Comparison of ENCODE assay signal across 8 mouse cellular contexts in the genomic region with DNA sequence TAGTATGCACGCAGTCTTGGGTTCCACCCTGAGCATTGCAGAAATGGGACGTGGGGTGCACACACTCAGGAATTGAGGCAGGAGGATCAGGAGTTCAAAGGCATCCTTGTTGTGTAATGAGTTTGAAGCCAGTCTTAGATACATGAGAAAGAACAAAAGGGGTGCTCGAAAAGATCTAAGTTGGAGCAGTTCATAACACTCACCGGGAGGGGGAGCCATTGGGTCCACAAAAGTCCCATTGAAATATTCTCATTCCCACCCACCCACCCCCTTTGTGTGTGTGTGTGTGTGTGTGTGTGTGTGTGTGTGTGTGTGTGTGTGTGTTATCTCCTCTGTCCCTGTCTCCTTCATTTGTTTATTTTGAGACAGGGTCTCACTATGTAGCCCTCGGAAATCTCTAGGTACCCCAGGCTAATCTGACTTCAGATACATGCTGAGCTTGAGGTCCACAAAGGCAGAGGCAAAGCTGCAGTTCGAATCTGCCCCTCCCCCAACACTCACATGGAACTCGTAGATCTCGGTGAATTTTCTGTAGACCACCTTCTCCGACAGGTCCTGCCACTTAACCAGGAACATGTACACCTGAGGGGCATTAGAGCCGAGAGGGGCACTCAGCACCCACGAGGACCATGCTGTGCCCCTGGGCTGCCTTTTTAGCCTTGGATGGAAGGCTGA. TPM values are rescaled to one million over a fixed set of nuclear protein-coding genes. Genes with fewer than 3 reads are reported as not detected.
DNase-seq lines count a peak whose midpoint lies in the region; ATAC-seq and TF ChIP-seq lines count a peak whose summit lies in the region.

No protein-coding gene starts in this region.

- in situ Hi-C loops in ES-E14 (cut with MboI; ENCODE audit: low sequenced_read_pairs in 2 of 2, unreplicated experiment in 2 of 2), result no loop called here

- no peaks in the 10 kb centered on the region for H3K36me3 ChIP-seq in kidney, adult 2 months (ENCODE audit: control insufficient read depth, insufficient read depth, low read length)
- no peaks in the 10 kb centered on the region for H3K36me3 ChIP-seq in kidney, embryonic 16.5 days (ENCODE audit: insufficient read depth, low read length)
- H3K36me3 ChIP-seq in ES-E14 (ENCODE audit: control insufficient read depth, insufficient read depth, low read length, poor library complexity, severe bottlenecking), result no peaks in the 10 kb centered on the region
- peaks cover 1% of the 10 kb centered on the region; the same call in 1 of the 2 replicates for H3K36me3 ChIP-seq in liver, postnatal 0 days (replicated peaks; ENCODE audit: insufficient read depth, low read length)
- H3K36me3 ChIP-seq in midbrain, embryonic 11.5 days (ENCODE audit: control insufficient read depth, insufficient read depth, low read length), result no peaks in the 10 kb centered on the region

- 46% methylated on average over 11 of the region's 11 CpGs for WGBS in kidney, adult 2 months
- 47% methylated on average over 11 of the region's 11 CpGs for WGBS in kidney, embryonic 16.5 days
- 30% methylated on average over 11 of the region's 11 CpGs for WGBS in liver, postnatal 0 days (ENCODE audit: insufficient replicate concordance)
- WGBS in midbrain, embryonic 11.5 days, result 40% methylated on average over 11 of the region's 11 CpGs

- H3K4me1 ChIP-seq in kidney, adult 2 months (ENCODE audit: control insufficient read depth, insufficient read depth, low read length), result no peaks in the 10 kb centered on the region
- H3K4me1 ChIP-seq in kidney, embryonic 16.5 days (ENCODE audit: insufficient read depth, low read length), result peaks cover 26% of the 10 kb centered on the region
- peaks cover 0 to 28% of the 10 kb centered on the region in 2 experiments; a peak in 2 of 4 replicates for H3K4me1 ChIP-seq in ES-E14 (ENCODE audit: control insufficient read depth in 2 of 2, insufficient read depth in 2 of 2, low read length in 2 of 2, poor library complexity in 1 of 2)
- peaks cover 9% of the 10 kb centered on the region for H3K4me1 ChIP-seq in liver, postnatal 0 days (ENCODE audit: insufficient read depth)
- no peaks in the 10 kb centered on the region for H3K4me1 ChIP-seq in midbrain, embryonic 11.5 days (ENCODE audit: control insufficient read depth, insufficient read depth, low read length)

- H3K4me3 ChIP-seq in kidney, adult 2 months (ENCODE audit: insufficient read depth, low read depth, low read length), result no peak overlapping the region
- H3K4me3 ChIP-seq in kidney, embryonic 16.5 days (ENCODE audit: low read length), result no peak overlapping the region
- H3K4me3 ChIP-seq in ES-E14 (ENCODE audit: insufficient read depth in 1 of 2, low read depth in 1 of 2, low read length in 2 of 2, poor library complexity in 1 of 2, severe bottlenecking in 1 of 2), result 0 out of 4 replicates have a peak overlapping the region, but pooled peaks of 1 of the 2 experiments have one; percentile 9
- H3K4me3 ChIP-seq in liver, postnatal 0 days (ENCODE audit: low read depth, low read length), result peak overlapping the region; percentile 44
- H3K4me3 ChIP-seq in midbrain, embryonic 11.5 days (ENCODE audit: low read depth, low read length), result no peak overlapping the region

- H3K4me2 ChIP-seq in kidney, embryonic 16.5 days (replicated peaks; ENCODE audit: low read depth, low read length), result no peak overlapping the region
- peak overlapping the region; percentile 56 for H3K4me2 ChIP-seq in liver, postnatal 0 days (ENCODE audit: low read depth, low read length)
- no peak overlapping the region for H3K4me2 ChIP-seq in midbrain, embryonic 11.5 days

- H3K9ac ChIP-seq in kidney, embryonic 16.5 days (replicated peaks; ENCODE audit: low read length), result no peak overlapping the region
- no peak overlapping the region for H3K9ac ChIP-seq in ES-E14 (ENCODE audit: insufficient read depth, low read depth, low read length, poor library complexity, severe bottlenecking)
- H3K9ac ChIP-seq in liver, postnatal 0 days (replicated peaks), result peak overlapping the region; percentile 57; the same call in 1 of the 2 replicates
- H3K9ac ChIP-seq in midbrain, embryonic 11.5 days (ENCODE audit: low read length), result no peak overlapping the region

- H3K27me3 ChIP-seq in kidney, adult 2 months (replicated peaks; ENCODE audit: control insufficient read depth, insufficient read depth, low read length), result no peaks in the 10 kb centered on the region
- H3K27me3 ChIP-seq in kidney, embryonic 16.5 days (ENCODE audit: insufficient read depth, low read length), result no peaks in the 10 kb centered on the region; the same call in 1 of the 2 replicates
- H3K27me3 ChIP-seq in liver, postnatal 0 days (ENCODE audit: insufficient read depth, low read length), result no peaks in the 10 kb centered on the region
- no peaks in the 10 kb centered on the region for H3K27me3 ChIP-seq in midbrain, embryonic 11.5 days (ENCODE audit: control insufficient read depth, insufficient read depth, low read length)

- DNase-seq in kidney, adult 2 months, result no peak
- DNase-seq in ES-E14 (ENCODE audit: low read depth, low spot score), result peak; percentile 60
- peak; percentile 51 for DNase-seq in embryo, embryonic 11 days
- peak; percentile 64 for DNase-seq in liver, postnatal 0 days
- no peak for DNase-seq in frontal cortex, postnatal 25 days (ENCODE audit: low spot score in 2 of 2)
- no peak for DNase-seq in yolk sac, embryonic 10.5 days (ENCODE audit: low spot score)
- no peak for DNase-seq in midbrain, embryonic 11.5 days (ENCODE audit: low spot score, missing footprints)

- ATAC-seq in kidney, embryonic 16.5 days (ENCODE audit: low FRiP score, low TSS enrichment), result no peak
- ATAC-seq in liver, postnatal 0 days, result no peak
- ATAC-seq in midbrain, embryonic 11.5 days (ENCODE audit: low FRiP score), result no peak

- no peak for TF ChIP-seq POLR2A in kidney, adult 2 months (IDR thresholded peaks at IDR 0.05; ENCODE audit: low read depth, low read length)

- H3K9me3 ChIP-seq in kidney, embryonic 16.5 days (ENCODE audit: low read length), result no peaks in the 10 kb centered on the region
- H3K9me3 ChIP-seq in ES-E14 (ENCODE audit: control insufficient read depth, insufficient read depth, low read depth, low read length), result no peaks in the 10 kb centered on the region
- H3K9me3 ChIP-seq in liver, postnatal 0 days (ENCODE audit: low read length), result no peaks in the 10 kb centered on the region
- H3K9me3 ChIP-seq in midbrain, embryonic 11.5 days (ENCODE audit: control insufficient read depth, low read length), result no peaks in the 10 kb centered on the region

- peak; percentile 26; the same call in 1 of the 2 replicates for TF ChIP-seq CTCF in kidney, adult 2 months (conservative IDR thresholded peaks at IDR 0.05; ENCODE audit: insufficient read depth, insufficient read length, low read depth, low read length)
- TF ChIP-seq CTCF in liver, postnatal 0 days (IDR thresholded peaks at IDR 0.05; ENCODE audit: low read depth), result peak; percentile 62

- H3K27ac ChIP-seq in kidney, adult 2 months (ENCODE audit: insufficient read depth, low read depth, low read length), result no peak overlapping the region
- H3K27ac ChIP-seq in kidney, embryonic 16.5 days (ENCODE audit: low read length), result no peak overlapping the region
- H3K27ac ChIP-seq in ES-E14 (ENCODE audit: insufficient read depth, low read depth, low read length, poor library complexity, severe bottlenecking), result no peak overlapping the region
- peak overlapping the region; percentile 71; the same call in 1 of the 2 replicates for H3K27ac ChIP-seq in liver, postnatal 0 days (ENCODE audit: low read depth)
- H3K27ac ChIP-seq in midbrain, embryonic 11.5 days (ENCODE audit: low read depth, low read length), result no peak overlapping the region

- TF ChIP-seq EP300 in liver, postnatal 0 days (IDR thresholded peaks at IDR 0.05; ENCODE audit: low read depth), result no peak

TF ChIP-seq in ES-E14, 5 proteins besides CTCF, POLR2A, EP300 and RAD21:
- TF ChIP-seq ZNF384 (IDR thresholded peaks at IDR 0.05; ENCODE audit: low read depth, low read length) (no peak), MAFK (IDR thresholded peaks at IDR 0.05; ENCODE audit: insufficient read depth, low read depth, low read length) (no peak), ZC3H11A (IDR thresholded peaks at IDR 0.05; ENCODE audit: borderline replicate concordance, low read depth, low read length) (no peak), CHD2 (IDR thresholded peaks at IDR 0.05; ENCODE audit: low read depth, low read length) (no peak), HCFC1 (IDR thresholded peaks at IDR 0.05; ENCODE audit: borderline replicate concordance, insufficient read depth, low read length) (no peak)

RNA-seq across cellular contexts. Expression of gene Ncf1, which starts 1.7 kb away (rescaled TPM):
- polyA plus RNA-seq in kidney, adult 2 months (2012; rRNA removed), result 2.6 and 6.7 TPM in 2 replicates
- 2.5 and 4.2 TPM in 2 replicates for polyA plus RNA-seq in kidney, embryonic 16.5 days (2015; fragmentation: Nextera tagmentation; extraction: Ambion mirVana)
- total RNA-seq in ES-E14 (2012; rRNA removed), result 0.16 and 0.67 TPM in 2 replicates
- polyA plus RNA-seq in liver, postnatal 0 days (2015; fragmentation: Nextera tagmentation; extraction: Ambion mirVana), result 24.4 and 26.0 TPM in 2 replicates
- 2.0 and 3.1 TPM in 2 replicates for polyA plus RNA-seq in midbrain, embryonic 11.5 days (2014; fragmentation: Nextera tagmentation; extraction: Ambion mirVana)

RNA-seq across cellular contexts. Expression of gene Gtf2ird2, which starts 43.9 kb away (rescaled TPM):
- polyA plus RNA-seq in kidney, adult 2 months (2012; rRNA removed), result 5.6 and 5.7 TPM in 2 replicates
- 10.4 and 11.0 TPM in 2 replicates for polyA plus RNA-seq in kidney, embryonic 16.5 days (2015; fragmentation: Nextera tagmentation; extraction: Ambion mirVana)
- total RNA-seq in ES-E14 (2012; rRNA removed), result 2.2 and 2.3 TPM in 2 replicates
- 1.8 and 2.1 TPM in 2 replicates for polyA plus RNA-seq in liver, postnatal 0 days (2015; fragmentation: Nextera tagmentation; extraction: Ambion mirVana)
- polyA plus RNA-seq in midbrain, embryonic 11.5 days (2014; fragmentation: Nextera tagmentation; extraction: Ambion mirVana), result 6.6 and 7.4 TPM in 2 replicates

RNA-seq across cellular contexts. Expression of gene Rcc1l, which starts 51.1 kb away (rescaled TPM):
- polyA plus RNA-seq in kidney, adult 2 months (2012; rRNA removed), result 18.7 and 19.3 TPM in 2 replicates
- polyA plus RNA-seq in kidney, embryonic 16.5 days (2015; fragmentation: Nextera tagmentation; extraction: Ambion mirVana), result 34.9 and 36.3 TPM in 2 replicates
- 26.0 and 30.9 TPM in 2 replicates for total RNA-seq in ES-E14 (2012; rRNA removed)
- polyA plus RNA-seq in liver, postnatal 0 days (2015; fragmentation: Nextera tagmentation; extraction: Ambion mirVana), result 10.2 and 10.8 TPM in 2 replicates
- 24.5 and 27.5 TPM in 2 replicates for polyA plus RNA-seq in midbrain, embryonic 11.5 days (2014; fragmentation: Nextera tagmentation; extraction: Ambion mirVana)

Comparison
In these comparisons a context has a peak if more than half of its experiments do, and no peak if none do; other contexts are left out.
1. DNase-seq: peak in ES-E14 (single experiment), embryo, embryonic 11 days (single experiment) and liver, postnatal 0 days (single experiment); none in kidney, adult 2 months (single experiment), frontal cortex, postnatal 25 days (0 of 2), yolk sac, embryonic 10.5 days (single experiment) and midbrain, embryonic 11.5 days (single experiment).